ENCODE assay signal across 33 mouse cellular contexts in genomic region chr15:62482357-62482756, GRCm38 (mm10).
DNase-seq lines count a peak whose midpoint lies in the region; ATAC-seq and TF ChIP-seq lines count a peak whose summit lies in the region.
"Had no signal": no experiment of that assay in that cellular context is flagged by ENCODE, and none has a peak within 500 bp of the region (broad histone marks: within the 10 kb centered on the region; RNA-seq: fewer than 3 reads in every experiment).

No protein-coding gene starts in this region.

- peak; percentile 12 to 26 for DNase-seq in left cerebral cortex, postnatal 25 days (ENCODE audit: low spot score in 2 of 2)
- no peak for DNase-seq in left cerebral cortex, adult 11 months (ENCODE audit: low spot score)
- DNase-seq in A20 (ENCODE audit: low read depth, low spot score) = peak; percentile 77
- peak; percentile 26 for DNase-seq in CD4-positive, CD25-positive, alpha-beta regulatory T cell, adult 2 months (ENCODE audit: low read depth, low spot score)
- peak; percentile 30 for DNase-seq in brain, embryonic 14.5 days (ENCODE audit: low read depth)
- DNase-seq in hindbrain, embryonic 11.5 days (ENCODE audit: low spot score) = no peak
- DNase-seq: adrenal gland, adult 8-10 months; B cell, adult 2 months; cerebellum, adult 11 months; cerebellum, adult 9-11 months; embryo, embryonic 11 days; gastrocnemius, adult 2 months; gastrocnemius, postnatal 36 days; heart, adult 18-20 months; heart, postnatal 36 days; kidney, adult 2 months; kidney, postnatal 4 days; left cerebral cortex, postnatal 4 days; lung, adult 18-20 months; spleen, adult 18-20 months; thymus, adult 18-20 months; thymus, postnatal 36 days had no signal

- no peaks in the 10 kb centered on the region for H3K4me1 ChIP-seq in intestine, postnatal 0 days (replicated peaks; ENCODE audit: control insufficient read depth, insufficient read depth, low read length)
- H3K4me1 ChIP-seq in hindbrain, embryonic 11.5 days (replicated peaks; ENCODE audit: control insufficient read depth, insufficient read depth, low read length) = no peaks in the 10 kb centered on the region
- H3K4me1 ChIP-seq: embryonic facial prominence, embryonic 12.5 days; hindbrain, embryonic 13.5 days; liver, embryonic 12.5 days had no signal

- no peak overlapping the region for H3K27ac ChIP-seq in intestine, postnatal 0 days (ENCODE audit: low read depth, low read length)
- no peak overlapping the region for H3K27ac ChIP-seq in hindbrain, embryonic 11.5 days (ENCODE audit: low read depth, low read length)
- H3K27ac ChIP-seq: embryonic facial prominence, embryonic 12.5 days; gastrocnemius, adult 2 months; hindbrain, embryonic 13.5 days; kidney, postnatal 0 days; liver, embryonic 12.5 days; macrophage; stomach, postnatal 0 days had no signal

- no peaks in the 10 kb centered on the region for H3K36me3 ChIP-seq in intestine, postnatal 0 days (ENCODE audit: control insufficient read depth, insufficient read depth)
- no peaks in the 10 kb centered on the region for H3K36me3 ChIP-seq in hindbrain, embryonic 11.5 days (ENCODE audit: control insufficient read depth, insufficient read depth, low read length)
- H3K36me3 ChIP-seq: embryonic facial prominence, embryonic 12.5 days; hindbrain, embryonic 13.5 days; liver, embryonic 12.5 days had no signal

- TF ChIP-seq CTCF in brain, embryonic 14.5 days (IDR thresholded peaks at IDR 0.05; ENCODE audit: borderline replicate concordance, extremely low read depth, insufficient read depth, insufficient read length) = no peak
- no peak for TF ChIP-seq CTCF in intestine, postnatal 0 days (IDR thresholded peaks at IDR 0.05; ENCODE audit: low read depth)

- no peaks in the 10 kb centered on the region for H3K9me3 ChIP-seq in intestine, postnatal 0 days (ENCODE audit: control insufficient read depth)
- H3K9me3 ChIP-seq in hindbrain, embryonic 11.5 days (ENCODE audit: control insufficient read depth, low read length) = no peaks in the 10 kb centered on the region
- H3K9me3 ChIP-seq: embryonic facial prominence, embryonic 12.5 days; hindbrain, embryonic 13.5 days; liver, embryonic 12.5 days had no signal

- no peak for ATAC-seq in intestine, postnatal 0 days
- no peak for ATAC-seq in hindbrain, embryonic 11.5 days (ENCODE audit: low FRiP score)
- ATAC-seq: forebrain, embryonic 14.5 days; liver, embryonic 12.5 days; lung, postnatal 0 days; midbrain, embryonic 16.5 days had no signal

- H3K9ac ChIP-seq in intestine, postnatal 0 days (ENCODE audit: low read depth, low read length) = no peak overlapping the region
- no peak overlapping the region for H3K9ac ChIP-seq in hindbrain, embryonic 11.5 days (ENCODE audit: low read depth, low read length)
- H3K9ac ChIP-seq: embryonic facial prominence, embryonic 12.5 days; hindbrain, embryonic 13.5 days; liver, embryonic 12.5 days had no signal

- no peak overlapping the region for H3K4me2 ChIP-seq in intestine, postnatal 0 days (replicated peaks; ENCODE audit: low read depth)
- H3K4me2 ChIP-seq in hindbrain, embryonic 11.5 days (replicated peaks; ENCODE audit: low read depth, low read length) = no peak overlapping the region
- H3K4me2 ChIP-seq: embryonic facial prominence, embryonic 12.5 days; heart, embryonic 11.5 days; hindbrain, embryonic 13.5 days; liver, embryonic 12.5 days had no signal

- 89% methylated on average over 7 of the region's 7 CpGs for WGBS in intestine, postnatal 0 days
- WGBS in hindbrain, embryonic 11.5 days = 86% methylated on average over 7 of the region's 7 CpGs

- no peak overlapping the region for H3K4me3 ChIP-seq in intestine, postnatal 0 days (ENCODE audit: low read depth, low read length)
- no peak overlapping the region for H3K4me3 ChIP-seq in hindbrain, embryonic 11.5 days (ENCODE audit: low read depth, low read length)
- H3K4me3 ChIP-seq: embryonic facial prominence, embryonic 12.5 days; gastrocnemius, adult 2 months; hindbrain, embryonic 13.5 days; liver, embryonic 12.5 days had no signal

- TF ChIP-seq POLR2A in brain, embryonic 14.5 days (IDR thresholded peaks at IDR 0.05; ENCODE audit: borderline replicate concordance, extremely low read depth, insufficient read depth, insufficient read length, poor library complexity, severe bottlenecking) = no peak

- no peaks in the 10 kb centered on the region for H3K27me3 ChIP-seq in intestine, postnatal 0 days (replicated peaks; ENCODE audit: control insufficient read depth, insufficient read depth, low read length)
- H3K27me3 ChIP-seq in hindbrain, embryonic 11.5 days (ENCODE audit: control insufficient read depth, insufficient read depth, low read length) = no peaks in the 10 kb centered on the region
- H3K27me3 ChIP-seq: embryonic facial prominence, embryonic 12.5 days; hindbrain, embryonic 13.5 days; liver, embryonic 12.5 days had no signal

- intact Hi-C loops in left cerebral cortex, postnatal 25 days (cut with DNase I) = no loop called here

Comparison
In these comparisons a context has a peak if more than half of its experiments do, and no peak if none do; other contexts are left out.
1. DNase-seq: peak in left cerebral cortex, postnatal 25 days (2 of 2), A20 (single experiment), CD4-positive, CD25-positive, alpha-beta regulatory T cell, adult 2 months (single experiment) and brain, embryonic 14.5 days (single experiment); none in left cerebral cortex, adult 11 months (single experiment) and hindbrain, embryonic 11.5 days (single experiment).